Mouse (Mus musculus) cerebellum, adult 8-10 months (tissue): ENCODE measurements at regions not wholly inside any gene's neighbourhood (a gene's known extent, or its start where the extent isn't known, plus 50 kb on each side); places are given as distances from the start of the nearest gene placed in this dataset.

ENCODE experiments used
- DNase-seq: peaks from one replicate; pipeline ENCODE4 v3.0.0; 2022

- no peak for DNase-seq
Measured at GRCm38 (mm10) chr3:102311482-102312225, 107.2 kb upstream of the Vangl1 start.

- DNase-seq = no peak
Measured at GRCm38 (mm10) chr3:102310243-102310642, 105.8 kb upstream of the Vangl1 start.

GRCm38 (mm10) chr3:102309756-102310155, 105.3 kb upstream of the Vangl1 start:
- peak; percentile 8 for DNase-seq

- DNase-seq = no peak
Measured at GRCm38 (mm10) chr3:102307656-102308055, 103.2 kb upstream of the Vangl1 start.

DNA sequence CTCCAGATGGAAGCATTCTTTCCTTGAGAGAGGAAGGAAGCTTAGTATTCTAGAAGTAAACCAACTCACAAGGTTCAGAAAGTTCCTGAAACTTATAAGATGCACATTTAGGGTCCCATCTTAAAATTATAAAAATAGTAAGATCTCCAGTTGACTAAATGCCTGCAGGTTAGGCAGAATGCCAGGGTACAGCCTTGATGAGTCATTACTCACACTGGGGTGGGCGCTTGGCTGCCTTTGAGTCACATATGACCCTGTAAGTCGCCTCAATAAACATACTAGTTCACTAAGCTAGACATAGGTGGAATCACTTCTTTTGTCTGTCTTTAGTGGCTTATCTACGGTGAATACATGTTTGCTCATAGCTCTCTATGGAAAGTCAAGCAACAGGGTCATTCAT, 87.9 kb upstream of the Vangl1 start:
- DNase-seq = no peak

- DNase-seq = no peak
Measured at GRCm38 (mm10) chr3:102281983-102282382, 77.5 kb upstream of the Vangl1 start.

GRCm38 (mm10) chr3:102276758-102277157, 72.3 kb upstream of the Vangl1 start:
- no peak for DNase-seq

DNA sequence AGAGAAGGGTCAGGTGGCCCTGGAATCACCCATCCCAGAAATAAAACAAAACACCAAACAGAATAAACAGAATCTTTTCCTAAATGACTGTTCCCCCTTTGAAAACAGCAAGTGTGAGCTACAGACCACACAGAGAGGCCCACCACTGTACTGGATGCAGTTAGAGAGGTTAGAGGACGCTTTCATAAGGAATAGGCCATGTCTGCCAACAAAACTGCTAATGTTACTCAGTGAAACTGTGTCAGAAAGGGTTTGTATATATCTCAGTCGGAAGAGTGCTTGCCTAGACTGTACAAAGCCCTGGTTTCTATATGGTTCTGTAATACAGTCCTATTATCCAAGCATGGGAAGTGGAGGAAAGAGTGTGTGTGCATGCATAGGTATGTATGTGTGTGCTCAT, 71.8 kb upstream of the Vangl1 start:
- DNase-seq = no peak

DNA sequence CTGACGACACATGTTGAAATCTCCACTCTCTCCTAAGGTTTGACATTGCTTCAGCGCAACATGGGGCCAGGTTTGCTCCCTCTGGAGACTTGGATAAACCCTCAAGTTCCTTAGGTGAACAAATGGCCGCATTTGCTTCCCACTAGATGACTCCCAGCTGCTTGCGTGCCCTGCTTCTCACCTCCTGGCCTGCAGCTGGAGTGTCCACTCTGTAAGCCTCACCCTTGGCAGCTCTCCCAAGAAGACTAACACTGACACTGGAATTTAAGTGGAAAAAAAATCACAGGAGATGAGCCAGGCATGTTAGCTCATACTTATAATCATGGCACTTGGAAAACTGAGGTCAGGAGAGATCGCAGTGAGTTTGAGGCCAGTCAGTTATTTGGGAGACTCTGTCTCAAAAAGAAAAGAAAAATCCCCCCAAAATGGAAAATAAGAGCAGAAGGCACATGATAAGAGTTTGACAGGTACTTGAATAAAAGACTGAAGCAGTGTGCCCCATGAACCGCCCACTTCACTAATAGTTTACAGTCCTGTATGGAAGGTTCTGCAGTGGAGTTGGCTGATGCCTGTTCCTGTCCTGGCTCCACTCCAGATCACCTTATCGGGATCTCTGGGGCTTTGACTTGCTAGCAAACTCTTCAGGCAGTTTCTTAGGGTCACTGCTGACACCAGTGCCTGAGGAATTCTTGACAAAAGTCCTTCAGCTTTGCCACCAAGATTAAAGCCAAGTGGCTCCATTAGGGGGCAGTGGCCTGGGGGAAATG, 70.9 kb upstream of the Vangl1 start:
- DNase-seq = no peak

DNA sequence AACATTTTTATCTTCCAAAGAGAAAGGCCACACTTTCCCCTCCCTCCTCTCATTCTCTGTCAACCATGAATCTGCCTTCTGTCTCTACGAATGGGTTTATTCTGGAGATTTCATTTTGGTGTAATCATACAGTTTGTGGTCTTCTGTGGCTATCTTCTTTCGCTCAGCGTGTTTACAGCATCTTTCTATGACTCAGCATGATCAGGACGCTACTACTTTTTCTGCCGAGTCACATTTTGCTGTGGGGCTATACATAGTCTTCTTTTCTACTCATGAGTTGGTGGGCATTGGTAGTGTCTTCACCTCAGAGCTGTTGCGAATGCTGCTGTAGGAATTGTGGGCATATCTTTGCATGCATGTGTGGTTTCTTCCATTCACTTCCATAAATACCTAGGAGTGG, 66.3 kb upstream of the Vangl1 start:
- no peak for DNase-seq

DNA sequence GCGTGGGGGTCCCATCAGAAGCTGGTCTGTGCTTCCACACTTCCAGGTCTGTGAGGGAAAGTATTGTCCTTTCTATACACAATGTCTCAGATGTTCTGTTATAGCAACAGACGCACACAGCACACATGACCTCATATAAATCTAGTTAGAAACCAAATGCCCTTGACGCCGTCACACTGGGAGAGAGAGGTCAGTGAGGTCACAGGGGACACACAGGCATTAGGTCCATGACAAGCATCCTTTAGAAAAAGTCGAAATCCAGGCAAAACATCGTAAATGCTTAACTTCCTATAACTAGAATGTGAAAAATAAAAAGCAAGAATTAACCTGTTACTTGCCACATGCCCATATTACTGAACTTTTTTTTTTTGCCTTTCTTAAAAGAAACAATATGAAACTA, 65.8 kb upstream of the Vangl1 start:
- no peak for DNase-seq

DNA sequence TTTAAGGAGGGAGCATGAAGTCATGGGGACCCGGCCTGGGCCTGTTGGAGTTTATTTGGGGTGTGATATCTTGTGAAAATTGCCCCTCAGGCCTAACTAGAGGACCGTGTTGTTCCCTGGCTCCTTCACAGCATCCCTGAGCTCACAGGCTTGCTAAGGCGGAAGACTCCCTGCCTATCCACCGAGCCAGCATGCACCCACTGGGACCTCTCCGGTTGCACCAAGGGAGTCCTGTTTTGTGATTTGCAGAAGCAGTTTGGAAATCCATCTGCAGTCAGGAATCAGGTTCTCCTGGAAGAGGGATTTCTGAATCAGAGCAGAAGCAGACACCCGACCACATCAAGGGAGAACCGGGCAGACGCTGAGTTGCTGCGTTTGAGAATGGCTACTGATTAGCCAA, 61.6 kb upstream of the Vangl1 start:
- DNase-seq = no peak

DNA sequence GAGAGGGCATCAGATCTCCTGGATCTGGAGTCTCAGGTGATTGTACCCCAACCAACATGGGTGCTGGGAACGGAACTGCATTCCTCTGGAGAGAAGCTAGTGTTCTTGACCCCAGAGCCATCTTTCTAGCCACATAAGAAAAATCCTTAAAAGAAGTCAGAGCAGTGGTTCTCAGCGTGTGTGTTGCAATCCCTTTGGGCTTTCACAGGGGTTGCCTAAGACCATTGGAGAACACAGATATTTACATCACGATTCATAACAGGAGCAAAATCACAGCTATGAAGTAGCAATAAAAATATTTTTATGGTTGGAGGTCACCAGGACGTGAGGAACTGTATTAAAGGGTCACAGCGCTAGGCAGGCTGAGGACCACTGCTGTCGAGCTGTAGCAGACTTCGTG, 60.7 kb upstream of the Vangl1 start:
- DNase-seq = no peak

DNA sequence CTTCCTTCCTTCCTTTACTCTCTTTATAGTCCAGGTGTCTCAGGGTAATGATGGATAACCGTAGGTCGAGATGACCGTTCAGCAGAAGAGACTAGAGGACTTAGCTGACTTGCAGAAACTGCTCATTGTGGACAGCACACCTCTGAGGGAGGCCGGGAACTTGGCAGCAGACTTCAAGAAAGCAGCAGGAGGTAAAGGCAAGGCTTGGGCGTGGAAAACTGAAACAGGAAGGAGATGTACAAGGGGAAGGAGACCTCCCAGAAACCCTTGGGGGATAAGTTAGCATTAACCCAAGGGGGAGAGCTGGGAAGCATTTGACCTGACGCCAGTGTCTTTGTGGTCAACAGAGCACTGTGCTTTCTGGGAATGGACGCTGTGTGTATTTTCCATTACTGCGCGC, 58.8 kb upstream of the Vangl1 start:
- no peak for DNase-seq

- no peak for DNase-seq
Measured at GRCm38 (mm10) chr3:102262665-102263064, 58.2 kb upstream of the Vangl1 start.

- DNase-seq = no peak
Measured at GRCm38 (mm10) chr3:102261517-102261916, 57.0 kb upstream of the Vangl1 start.
